Mouse (Mus musculus): ENCODE data around the gene Plvap. TPM values are rescaled to one million over a fixed set of nuclear protein-coding genes. Genes with fewer than 3 reads are reported as not detected.

Plvap gene
- polyA plus RNA-seq (2014; fragmentation: Nextera tagmentation; extraction: Ambion mirVana), result 48.8 and 50.3 TPM in 2 replicates

DNA sequence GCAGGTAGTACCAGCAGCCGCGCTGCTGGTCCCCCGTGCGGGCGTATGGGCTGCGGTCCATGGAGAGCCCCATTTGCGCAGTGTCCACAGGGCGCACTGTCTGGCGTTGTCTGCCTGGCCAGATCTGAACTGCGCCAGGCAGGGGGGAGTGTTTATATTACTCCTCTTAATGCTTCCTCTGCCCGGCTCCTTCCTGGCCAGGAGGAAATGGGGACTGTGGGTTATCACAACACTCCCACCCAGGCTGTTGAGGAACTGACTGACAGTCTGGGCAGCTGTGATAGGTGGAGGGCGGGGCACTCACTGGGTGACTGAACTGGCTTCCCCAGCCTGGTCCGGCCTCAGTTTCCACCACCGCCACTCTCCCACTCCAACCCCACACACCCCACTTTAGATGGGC is at the start of gene Plvap:
Plvap (minus strand) TSS at position 109 of the 400 bp plus-strand sequence.
- DNase-seq (ENCODE audit: low spot score) (no peak), ATAC-seq (replicated peaks; ENCODE audit: insufficient number of reproducible peaks, low FRiP score, low TSS enrichment, low read depth) (peak; percentile 31; the same call in 1 of the 2 replicates)
- Histone ChIP-seq H3K9me3 (replicated peaks; ENCODE audit: control insufficient read depth, low read length) (no peaks in the 10 kb centered on the region), H3K4me3 (ENCODE audit: low read depth, low read length) (0 out of 2 replicates have a peak within 1 kb of the TSS, but pooled peaks have one; percentile 6), H3K27ac (replicated peaks; ENCODE audit: low read depth, low read length) (0 out of 2 replicates have a peak within 1 kb of the TSS, but pooled peaks have one; percentile 41), H3K36me3 (replicated peaks; ENCODE audit: control insufficient read depth, insufficient read depth, low read depth, low read length) (no peaks in the 10 kb centered on the region), H3K27me3 (ENCODE audit: control insufficient read depth, insufficient read depth, low read length) (peaks cover 21% of the 10 kb centered on the region), H3K4me1 (ENCODE audit: control insufficient read depth, insufficient read depth, low read length) (no peaks in the 10 kb centered on the region), H3K4me2 (ENCODE audit: low read depth, low read length) (no peak within 1 kb of the TSS; the same call in 1 of the 2 replicates), H3K9ac (replicated peaks; ENCODE audit: low read length) (no peak within 1 kb of the TSS)
- WGBS, result 43% methylated on average over 14 of the region's 14 CpGs

DNA sequence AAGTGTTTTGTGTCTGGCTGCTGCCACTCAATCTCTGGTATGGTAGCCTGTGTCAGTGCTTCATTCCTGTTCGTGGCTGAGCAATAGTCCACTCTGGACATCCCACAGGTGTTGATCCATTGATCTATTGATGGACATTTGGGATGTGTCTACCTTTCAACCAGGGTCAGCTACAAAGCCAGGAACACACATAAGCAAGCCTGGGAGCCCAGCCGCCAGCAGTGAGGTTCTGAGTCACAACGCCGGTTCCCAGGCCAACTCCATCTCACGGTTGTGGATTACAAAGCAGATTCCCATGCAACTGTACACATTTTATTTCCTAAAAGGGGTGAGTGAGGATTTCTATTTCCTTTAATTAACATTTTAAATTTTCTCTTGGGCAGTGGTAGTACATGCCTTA is 49.2 kb upstream of the Plvap start:
- H3K36me3 ChIP-seq (replicated peaks; ENCODE audit: control insufficient read depth, insufficient read depth, low read depth, low read length), result no peaks in the 10 kb centered on the region
- 81% methylated on average over 5 of the region's 5 CpGs for WGBS
- peaks cover 6% of the 10 kb centered on the region; the same call in 1 of the 2 replicates for H3K4me1 ChIP-seq (ENCODE audit: control insufficient read depth, insufficient read depth, low read length)
- peaks cover 3% of the 10 kb centered on the region for H3K9me3 ChIP-seq (replicated peaks; ENCODE audit: control insufficient read depth, low read length)
- H3K4me3 ChIP-seq (ENCODE audit: low read depth, low read length), result no peak overlapping the region
- H3K9ac ChIP-seq (replicated peaks; ENCODE audit: low read length), result no peak overlapping the region
- peaks cover 61% of the 10 kb centered on the region for H3K27me3 ChIP-seq (ENCODE audit: control insufficient read depth, insufficient read depth, low read length)
- no peak overlapping the region for H3K4me2 ChIP-seq (ENCODE audit: low read depth, low read length)
- no peak for DNase-seq (ENCODE audit: low spot score)
- no peak for ATAC-seq (replicated peaks; ENCODE audit: insufficient number of reproducible peaks, low FRiP score, low TSS enrichment, low read depth)
- H3K27ac ChIP-seq (replicated peaks; ENCODE audit: low read depth, low read length), result no peak overlapping the region

DNA sequence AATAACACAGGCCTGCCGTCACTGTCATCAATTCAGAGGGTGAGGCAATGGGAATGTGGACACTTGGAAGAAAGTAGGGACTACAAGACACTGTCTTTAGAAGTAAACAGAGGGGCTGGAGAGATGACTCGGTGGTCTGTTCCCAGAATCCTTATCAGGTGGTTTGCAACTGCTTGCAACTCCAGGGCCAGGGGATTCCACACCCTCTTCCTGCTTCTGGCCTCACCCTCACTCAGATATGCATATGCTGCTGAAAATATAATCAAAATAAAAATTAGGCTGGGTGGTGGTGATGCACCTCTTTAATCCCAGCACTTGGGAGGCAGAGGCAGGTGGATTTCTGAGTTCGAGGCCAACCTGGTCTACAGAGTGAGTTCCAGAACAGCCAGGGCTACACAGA is 48.5 kb upstream of the Plvap start:
- WGBS, result 78% methylated on average over 3 of the region's 3 CpGs
- H3K9me3 ChIP-seq (replicated peaks; ENCODE audit: control insufficient read depth, low read length), result peaks cover 3% of the 10 kb centered on the region
- no peak overlapping the region for H3K4me3 ChIP-seq (ENCODE audit: low read depth, low read length)
- peaks cover 6% of the 10 kb centered on the region; the same call in 1 of the 2 replicates for H3K4me1 ChIP-seq (ENCODE audit: control insufficient read depth, insufficient read depth, low read length)
- H3K4me2 ChIP-seq (ENCODE audit: low read depth, low read length), result no peak overlapping the region
- H3K27ac ChIP-seq (replicated peaks; ENCODE audit: low read depth, low read length), result no peak overlapping the region
- H3K36me3 ChIP-seq (replicated peaks; ENCODE audit: control insufficient read depth, insufficient read depth, low read depth, low read length), result no peaks in the 10 kb centered on the region
- DNase-seq (ENCODE audit: low spot score), result no peak
- peaks cover 61% of the 10 kb centered on the region for H3K27me3 ChIP-seq (ENCODE audit: control insufficient read depth, insufficient read depth, low read length)
- ATAC-seq (replicated peaks; ENCODE audit: insufficient number of reproducible peaks, low FRiP score, low TSS enrichment, low read depth), result no peak
- H3K9ac ChIP-seq (replicated peaks; ENCODE audit: low read length), result no peak overlapping the region

DNA sequence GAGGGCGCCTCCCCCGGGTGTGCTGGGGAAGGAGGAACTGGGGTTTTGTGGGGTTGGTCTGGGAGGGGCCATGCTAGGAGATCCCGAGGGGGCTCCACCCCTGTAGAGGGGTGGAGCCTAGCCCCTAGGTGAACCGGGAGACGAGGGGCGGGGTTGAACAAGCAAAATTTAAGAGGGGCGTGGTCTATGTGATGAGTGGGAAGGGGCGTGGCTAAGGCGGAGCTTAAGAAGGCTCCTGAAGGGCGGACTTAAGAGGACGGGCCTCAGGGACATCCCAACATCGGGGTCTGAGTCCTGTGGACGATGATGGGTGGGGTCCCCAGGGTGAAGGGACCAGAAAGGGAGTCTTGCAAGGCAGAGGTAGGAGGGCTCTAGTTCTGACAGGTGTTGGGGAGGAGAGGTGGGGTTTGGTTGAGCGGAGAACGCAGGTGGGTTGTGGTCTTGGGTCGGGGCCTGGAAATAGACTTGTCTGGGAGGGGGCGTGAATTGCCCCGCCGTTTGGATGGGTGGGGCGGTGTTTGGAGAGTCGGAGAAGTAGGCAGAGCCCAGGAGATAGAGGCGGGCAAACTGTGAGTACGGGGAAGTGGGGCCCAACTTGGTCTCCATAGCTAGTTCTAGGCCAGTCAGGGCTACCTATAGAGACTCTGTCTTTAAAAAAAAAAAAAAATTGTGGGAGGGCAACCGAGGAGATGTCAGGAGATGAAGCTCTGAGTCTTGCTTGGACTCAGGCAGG is 47.6 kb upstream of the Plvap start:
- ATAC-seq (replicated peaks; ENCODE audit: insufficient number of reproducible peaks, low FRiP score, low TSS enrichment, low read depth) (0 out of 2 replicates have a peak, but pooled peaks have one; percentile 22), DNase-seq (ENCODE audit: low spot score) (peak; percentile 85)
- WGBS, result 2% methylated on average over 24 of the region's 24 CpGs
- Histone ChIP-seq H3K27me3 (ENCODE audit: control insufficient read depth, insufficient read depth, low read length) (peaks cover 61% of the 10 kb centered on the region), H3K9me3 (replicated peaks; ENCODE audit: control insufficient read depth, low read length) (peaks cover 2% of the 10 kb centered on the region), H3K9ac (replicated peaks; ENCODE audit: low read length) (0 out of 2 replicates have a peak overlapping the region, but pooled peaks have one; percentile 41), H3K27ac (replicated peaks; ENCODE audit: low read depth, low read length) (no peak overlapping the region), H3K4me1 (ENCODE audit: control insufficient read depth, insufficient read depth, low read length) (peaks cover 6% of the 10 kb centered on the region; the same call in 1 of the 2 replicates), H3K4me3 (ENCODE audit: low read depth, low read length) (peak overlapping the region; percentile 37), H3K4me2 (ENCODE audit: low read depth, low read length) (peak overlapping the region; percentile 57), H3K36me3 (replicated peaks; ENCODE audit: control insufficient read depth, insufficient read depth, low read depth, low read length) (no peaks in the 10 kb centered on the region)

DNA sequence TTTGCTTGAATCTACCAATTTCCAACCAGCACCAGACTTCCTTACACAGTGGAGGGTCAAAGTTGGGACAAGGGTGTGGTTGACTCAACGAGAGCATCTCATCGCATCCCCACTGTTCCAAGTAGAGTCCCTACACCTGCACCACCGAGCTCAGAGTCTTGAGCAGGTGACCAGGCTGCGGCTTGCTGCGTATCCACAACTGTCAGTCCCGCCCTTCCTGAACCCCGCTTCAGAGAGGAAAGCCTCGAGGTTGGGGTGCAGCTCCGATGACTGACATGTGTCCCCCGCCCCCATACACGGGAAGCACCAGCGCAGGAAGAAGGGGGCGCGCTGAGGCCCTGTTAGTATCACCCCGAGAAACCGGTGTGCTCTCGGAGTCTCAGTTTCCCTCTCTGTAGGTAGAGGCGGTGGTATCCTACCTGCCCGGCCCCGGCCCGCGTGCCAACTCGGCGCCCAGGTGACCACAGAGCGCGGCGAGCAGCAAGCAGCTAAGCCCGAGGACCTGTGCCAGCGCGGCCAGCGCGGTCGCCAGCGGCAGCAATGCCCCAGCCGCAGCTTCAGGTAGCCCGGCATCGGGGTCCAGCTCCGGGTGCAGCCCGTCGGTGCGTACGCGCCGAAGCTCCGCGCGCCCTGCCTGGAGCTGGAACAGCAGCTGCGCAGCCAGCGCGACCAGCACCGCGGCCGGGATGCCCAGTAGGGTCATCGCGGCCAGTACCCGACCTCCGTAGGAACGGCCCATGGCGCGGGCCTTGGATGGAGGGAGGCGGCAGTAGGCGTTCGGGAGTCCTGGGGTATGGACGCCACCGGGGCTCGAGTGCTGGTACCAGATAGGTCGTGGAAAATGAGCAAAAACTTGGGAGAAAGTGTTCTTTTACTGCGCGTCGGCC is 46.8 kb upstream of the Plvap start, which contains the start of gene Tmem221:
Tmem221 (minus strand) TSS at position 801 of the 887 bp plus-strand sequence.
- Histone ChIP-seq H3K4me2 (ENCODE audit: low read depth, low read length) (peak within 1 kb of the TSS; percentile 57), H3K4me3 (ENCODE audit: low read depth, low read length) (peak within 1 kb of the TSS; percentile 37), H3K9me3 (replicated peaks; ENCODE audit: control insufficient read depth, low read length) (no peaks in the 10 kb centered on the region), H3K4me1 (ENCODE audit: control insufficient read depth, insufficient read depth, low read length) (peaks cover 6% of the 10 kb centered on the region; the same call in 1 of the 2 replicates), H3K27me3 (ENCODE audit: control insufficient read depth, insufficient read depth, low read length) (peaks cover 61% of the 10 kb centered on the region), H3K9ac (replicated peaks; ENCODE audit: low read length) (peak within 1 kb of the TSS; percentile 41; the same call in 1 of the 2 replicates), H3K27ac (replicated peaks; ENCODE audit: low read depth, low read length) (no peak within 1 kb of the TSS), H3K36me3 (replicated peaks; ENCODE audit: control insufficient read depth, insufficient read depth, low read depth, low read length) (no peaks in the 10 kb centered on the region)
- 4% methylated on average over 70 of the region's 70 CpGs for WGBS
- ATAC-seq (replicated peaks; ENCODE audit: insufficient number of reproducible peaks, low FRiP score, low TSS enrichment, low read depth) (no peak), DNase-seq (ENCODE audit: low spot score) (no peak)

DNA sequence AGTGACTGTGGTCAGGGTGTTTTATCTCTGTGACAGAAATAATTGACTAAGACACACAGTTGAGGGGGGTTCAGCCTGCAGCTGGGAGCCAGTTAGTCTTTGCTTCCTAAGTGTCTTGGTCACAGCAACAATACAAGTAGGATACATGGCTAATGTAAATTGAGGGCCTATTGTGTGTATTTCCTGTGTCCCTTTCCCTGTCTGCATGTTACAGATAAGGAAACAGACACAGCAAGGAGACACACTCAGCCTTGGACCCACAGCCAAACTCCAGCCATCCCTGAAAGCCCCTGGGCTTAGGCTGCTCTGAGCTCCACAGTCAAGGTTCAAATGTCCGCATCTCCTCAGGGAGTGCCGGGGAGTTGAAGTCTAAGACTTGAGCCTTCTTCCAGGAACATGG is 43.1 kb upstream of the Plvap start:
- H3K4me3 ChIP-seq (ENCODE audit: low read depth, low read length), result no peak overlapping the region
- H3K9ac ChIP-seq (replicated peaks; ENCODE audit: low read length), result no peak overlapping the region
- H3K27me3 ChIP-seq (ENCODE audit: control insufficient read depth, insufficient read depth, low read length), result peaks cover 32% of the 10 kb centered on the region
- peaks cover 6% of the 10 kb centered on the region; the same call in 1 of the 2 replicates for H3K4me1 ChIP-seq (ENCODE audit: control insufficient read depth, insufficient read depth, low read length)
- H3K36me3 ChIP-seq (replicated peaks; ENCODE audit: control insufficient read depth, insufficient read depth, low read depth, low read length), result no peaks in the 10 kb centered on the region
- H3K4me2 ChIP-seq (ENCODE audit: low read depth, low read length), result no peak overlapping the region
- no peaks in the 10 kb centered on the region for H3K9me3 ChIP-seq (replicated peaks; ENCODE audit: control insufficient read depth, low read length)
- ATAC-seq (replicated peaks; ENCODE audit: insufficient number of reproducible peaks, low FRiP score, low TSS enrichment, low read depth) (no peak), DNase-seq (ENCODE audit: low spot score) (no peak)
- H3K27ac ChIP-seq (replicated peaks; ENCODE audit: low read depth, low read length), result no peak overlapping the region
- WGBS, result 85% methylated on average over 2 of the region's 2 CpGs

DNA sequence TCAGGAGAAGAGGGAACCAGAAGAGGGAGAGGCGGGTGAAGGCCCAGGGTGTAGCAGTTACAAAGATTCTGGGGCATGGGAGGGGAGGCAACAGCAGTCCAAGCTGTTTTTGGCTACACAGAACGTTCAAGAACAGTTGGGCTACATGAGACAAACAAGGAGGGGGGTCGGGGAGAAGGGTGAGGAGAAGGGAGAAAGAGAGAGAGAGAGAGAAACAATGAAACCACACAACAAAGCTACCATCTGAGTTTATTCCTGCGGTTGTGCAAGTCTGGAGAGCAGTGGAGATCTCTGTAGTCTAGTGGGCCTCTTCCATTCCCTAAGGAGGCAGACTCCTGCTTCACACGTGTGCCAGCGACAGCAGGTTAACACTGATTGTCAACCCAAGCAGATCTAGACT is 42.4 kb upstream of the Plvap start:
- 75% methylated on average over 6 of the region's 6 CpGs for WGBS
- Histone ChIP-seq H3K4me2 (ENCODE audit: low read depth, low read length) (no peak overlapping the region), H3K9ac (replicated peaks; ENCODE audit: low read length) (no peak overlapping the region), H3K36me3 (replicated peaks; ENCODE audit: control insufficient read depth, insufficient read depth, low read depth, low read length) (no peaks in the 10 kb centered on the region), H3K4me3 (ENCODE audit: low read depth, low read length) (no peak overlapping the region), H3K27ac (replicated peaks; ENCODE audit: low read depth, low read length) (no peak overlapping the region), H3K4me1 (ENCODE audit: control insufficient read depth, insufficient read depth, low read length) (peaks cover 5% of the 10 kb centered on the region; the same call in 1 of the 2 replicates), H3K9me3 (replicated peaks; ENCODE audit: control insufficient read depth, low read length) (no peaks in the 10 kb centered on the region), H3K27me3 (ENCODE audit: control insufficient read depth, insufficient read depth, low read length) (peaks cover 25% of the 10 kb centered on the region)
- DNase-seq (ENCODE audit: low spot score) (no peak), ATAC-seq (replicated peaks; ENCODE audit: insufficient number of reproducible peaks, low FRiP score, low TSS enrichment, low read depth) (no peak)
